Mouse (Mus musculus): ENCODE measurements around the gene Pthlh. TPM values are rescaled to one million over a fixed set of nuclear protein-coding genes. Genes with fewer than 3 reads are reported as not detected.

Pthlh gene
- total and polyA plus RNA-seq, 3 experiments: not detected

DNA sequence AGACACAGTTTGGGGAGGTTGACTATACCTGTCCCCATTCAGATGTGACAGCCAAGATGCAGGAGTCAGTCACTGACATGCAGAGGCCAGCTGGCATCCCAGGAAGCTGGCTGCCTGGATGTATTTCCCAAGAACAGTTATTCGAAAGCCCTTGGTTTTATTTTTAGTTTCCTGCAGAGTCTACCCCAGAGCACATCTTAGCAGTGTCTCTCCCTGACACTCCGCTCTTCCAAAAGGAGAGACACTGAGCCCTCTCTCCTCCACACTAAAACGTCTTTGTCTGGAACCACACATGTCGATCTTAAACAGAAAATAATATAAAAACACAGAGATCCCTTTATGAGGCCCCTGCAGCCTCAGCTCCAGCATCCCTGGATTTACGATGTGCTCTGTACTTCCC is 44.9 kb downstream of the Pthlh start:
- no peaks in the 10 kb centered on the region; the same call in 1 of the 2 replicates for H3K27me3 ChIP-seq (ENCODE audit: insufficient read depth, low read length)
- DNase-seq (ENCODE audit: low spot score) (no peak), ATAC-seq (ENCODE audit: extremely low read depth, insufficient number of reproducible peaks, low FRiP score, poor library complexity, severe bottlenecking) (no peak)
- no peaks in the 10 kb centered on the region for H3K36me3 ChIP-seq (replicated peaks)
- H3K4me1 ChIP-seq (ENCODE audit: insufficient read depth, low read depth, low read length): no peaks in the 10 kb centered on the region
- no peaks in the 10 kb centered on the region for H3K9me3 ChIP-seq (replicated peaks)
- TF ChIP-seq CTCF (IDR thresholded peaks at IDR 0.05; ENCODE audit: low read depth, low read length): no peak
- TF ChIP-seq POLR2AphosphoS5 (IDR thresholded peaks at IDR 0.05; ENCODE audit: insufficient replicate concordance, low read depth, low read length): no peak
- TF ChIP-seq GATA1 (IDR thresholded peaks at IDR 0.05; ENCODE audit: borderline replicate concordance, low read length): no peak
- no peak for TF ChIP-seq TAL1 (conservative IDR thresholded peaks at IDR 0.05; ENCODE audit: low read depth, low read length)
- no peak for TF ChIP-seq GATA2 (IDR thresholded peaks at IDR 0.05; ENCODE audit: borderline replicate concordance, low read depth, low read length)
- no peak overlapping the region for H3K4me3 ChIP-seq (ENCODE audit: low read depth, low read length)

DNA sequence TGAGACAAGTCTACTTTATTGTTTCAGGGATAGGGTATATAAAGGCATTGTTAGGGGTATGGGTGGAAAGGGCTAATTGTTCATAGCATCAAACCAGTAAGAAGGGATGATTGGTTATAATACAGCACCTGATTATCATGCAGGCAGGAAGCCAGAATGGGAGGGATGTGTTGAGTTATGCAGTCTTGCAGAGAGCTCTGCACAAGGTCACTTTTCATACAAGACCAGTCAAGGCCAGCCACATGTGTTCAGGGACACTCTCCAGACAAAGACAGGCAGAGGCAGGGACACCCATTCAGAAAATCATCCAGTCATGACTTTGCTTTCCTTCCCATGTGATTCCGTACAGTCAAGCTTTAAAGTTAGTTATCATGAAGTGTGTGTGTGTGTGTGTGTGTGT is 47.8 kb downstream of the Pthlh start:
- Histone ChIP-seq H3K4me1 (ENCODE audit: insufficient read depth, low read depth, low read length) (no peaks in the 10 kb centered on the region), H3K27me3 (ENCODE audit: insufficient read depth, low read length) (no peaks in the 10 kb centered on the region; the same call in 1 of the 2 replicates), H3K4me3 (ENCODE audit: low read depth, low read length) (no peak overlapping the region), H3K9me3 (replicated peaks) (no peaks in the 10 kb centered on the region), H3K36me3 (replicated peaks) (no peaks in the 10 kb centered on the region)
- DNase-seq (ENCODE audit: low spot score) (no peak), ATAC-seq (ENCODE audit: extremely low read depth, insufficient number of reproducible peaks, low FRiP score, poor library complexity, severe bottlenecking) (no peak)
- no peak for TF ChIP-seq CTCF (IDR thresholded peaks at IDR 0.05; ENCODE audit: low read depth, low read length)
- TF ChIP-seq POLR2AphosphoS5 (IDR thresholded peaks at IDR 0.05; ENCODE audit: insufficient replicate concordance, low read depth, low read length): no peak
- TF ChIP-seq GATA2 (IDR thresholded peaks at IDR 0.05; ENCODE audit: borderline replicate concordance, low read depth, low read length): no peak
- TF ChIP-seq TAL1 (conservative IDR thresholded peaks at IDR 0.05; ENCODE audit: low read depth, low read length): no peak
- no peak for TF ChIP-seq GATA1 (IDR thresholded peaks at IDR 0.05; ENCODE audit: borderline replicate concordance, low read length)

DNA sequence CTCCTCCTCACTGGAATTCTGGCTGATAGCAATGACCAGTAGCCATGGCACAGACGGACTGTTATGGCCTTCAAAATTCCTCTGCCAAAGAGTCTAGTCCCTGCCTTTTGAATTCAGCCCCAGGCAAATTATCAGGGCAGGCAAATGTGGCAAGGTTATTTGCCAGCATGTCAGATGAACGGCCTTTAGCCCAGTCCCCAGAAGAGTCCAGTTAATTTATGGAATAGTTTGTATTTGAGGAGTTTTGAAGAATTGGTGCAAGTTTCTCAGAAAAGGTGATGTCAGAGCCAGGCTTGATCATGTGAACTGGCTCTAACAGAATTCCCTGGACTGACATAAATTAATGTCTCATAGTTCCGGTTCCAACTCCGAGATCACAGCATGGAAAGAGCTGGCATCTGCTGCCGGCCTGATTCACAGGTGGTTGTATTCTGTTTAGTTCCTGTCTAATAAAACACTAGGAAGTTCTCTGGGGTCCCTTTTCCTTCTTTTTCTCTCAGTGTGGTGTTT is 56.1 kb downstream of the Pthlh start:
- Histone ChIP-seq H3K4me1 (ENCODE audit: insufficient read depth, low read depth, low read length) (no peaks in the 10 kb centered on the region), H3K9me3 (replicated peaks) (no peaks in the 10 kb centered on the region), H3K4me3 (ENCODE audit: low read depth, low read length) (no peak overlapping the region), H3K27me3 (ENCODE audit: insufficient read depth, low read length) (0 out of 2 replicates have a peak, but pooled peaks cover 2% of the 10 kb centered on the region), H3K36me3 (replicated peaks) (no peaks in the 10 kb centered on the region)
- TF ChIP-seq POLR2AphosphoS5 (IDR thresholded peaks at IDR 0.05; ENCODE audit: insufficient replicate concordance, low read depth, low read length) (no peak), GATA2 (IDR thresholded peaks at IDR 0.05; ENCODE audit: borderline replicate concordance, low read depth, low read length) (no peak), CTCF (IDR thresholded peaks at IDR 0.05; ENCODE audit: low read depth, low read length) (no peak), TAL1 (conservative IDR thresholded peaks at IDR 0.05; ENCODE audit: low read depth, low read length) (no peak), GATA1 (IDR thresholded peaks at IDR 0.05; ENCODE audit: borderline replicate concordance, low read length) (no peak)
- DNase-seq (ENCODE audit: low spot score) (no peak), ATAC-seq (ENCODE audit: extremely low read depth, insufficient number of reproducible peaks, low FRiP score, poor library complexity, severe bottlenecking) (no peak)

Other genes with a start within 250 kb of the Pthlh start
- not detected in 2 replicates for gene Rep15, start 231.6 kb downstream of the Pthlh start, total RNA-seq (2014; fragmentation: Nextera tagmentation)
- 0.05 and 0.12 TPM in 2 replicates for gene Rep15, start 231.6 kb downstream of the Pthlh start, total RNA-seq (2017)
- gene Rep15, start 231.6 kb downstream of the Pthlh start, polyA plus RNA-seq (2012): not detected in 2 replicates
- 46.1 and 53.2 TPM in 2 replicates for gene Mrps35, start 221.4 kb downstream of the Pthlh start, total RNA-seq (2014; fragmentation: Nextera tagmentation)
- 93.1 and 95.4 TPM in 2 replicates for gene Mrps35, start 221.4 kb downstream of the Pthlh start, total RNA-seq (2017)
- 11.2 and 17.6 TPM in 2 replicates for gene Mrps35, start 221.4 kb downstream of the Pthlh start, polyA plus RNA-seq (2012)
- gene Mansc4, start 177.2 kb downstream of the Pthlh start, total RNA-seq (2014; fragmentation: Nextera tagmentation): not detected in 2 replicates
- not detected in 2 replicates for gene Mansc4, start 177.2 kb downstream of the Pthlh start, total RNA-seq (2017)
- gene Mansc4, start 177.2 kb downstream of the Pthlh start, polyA plus RNA-seq (2012): not detected in 2 replicates
- 11.3 and 15.7 TPM in 2 replicates for gene Klhl42, start 172.8 kb downstream of the Pthlh start, total RNA-seq (2014; fragmentation: Nextera tagmentation)
- 7.3 and 8.0 TPM in 2 replicates for gene Klhl42, start 172.8 kb downstream of the Pthlh start, total RNA-seq (2017)
- gene Klhl42, start 172.8 kb downstream of the Pthlh start, polyA plus RNA-seq (2012): 3.8 and 4.4 TPM in 2 replicates
- 14.4 and 15.1 TPM in 2 replicates for gene Ccdc91, start 211.6 kb upstream of the Pthlh start, total RNA-seq (2014; fragmentation: Nextera tagmentation)
- 51.4 and 52.8 TPM in 2 replicates for gene Ccdc91, start 211.6 kb upstream of the Pthlh start, total RNA-seq (2017)
- gene Ccdc91, start 211.6 kb upstream of the Pthlh start, polyA plus RNA-seq (2012): 21.1 and 22.6 TPM in 2 replicates

All from G1E (cell line).